Mouse (Mus musculus): ENCODE measurements around the gene Ap1b1. TPM values are rescaled to one million over a fixed set of nuclear protein-coding genes. Genes with fewer than 3 reads are reported as not detected.
"Not testable (repeated sequence)": the region's sequence is repeated elsewhere in the genome, so short reads cannot be mapped to it uniquely, and the experiment has no call there.

Gene Ap1b1
- polyA plus RNA-seq, 1 experiment from 2014 or later: 63.5 TPM

DNA sequence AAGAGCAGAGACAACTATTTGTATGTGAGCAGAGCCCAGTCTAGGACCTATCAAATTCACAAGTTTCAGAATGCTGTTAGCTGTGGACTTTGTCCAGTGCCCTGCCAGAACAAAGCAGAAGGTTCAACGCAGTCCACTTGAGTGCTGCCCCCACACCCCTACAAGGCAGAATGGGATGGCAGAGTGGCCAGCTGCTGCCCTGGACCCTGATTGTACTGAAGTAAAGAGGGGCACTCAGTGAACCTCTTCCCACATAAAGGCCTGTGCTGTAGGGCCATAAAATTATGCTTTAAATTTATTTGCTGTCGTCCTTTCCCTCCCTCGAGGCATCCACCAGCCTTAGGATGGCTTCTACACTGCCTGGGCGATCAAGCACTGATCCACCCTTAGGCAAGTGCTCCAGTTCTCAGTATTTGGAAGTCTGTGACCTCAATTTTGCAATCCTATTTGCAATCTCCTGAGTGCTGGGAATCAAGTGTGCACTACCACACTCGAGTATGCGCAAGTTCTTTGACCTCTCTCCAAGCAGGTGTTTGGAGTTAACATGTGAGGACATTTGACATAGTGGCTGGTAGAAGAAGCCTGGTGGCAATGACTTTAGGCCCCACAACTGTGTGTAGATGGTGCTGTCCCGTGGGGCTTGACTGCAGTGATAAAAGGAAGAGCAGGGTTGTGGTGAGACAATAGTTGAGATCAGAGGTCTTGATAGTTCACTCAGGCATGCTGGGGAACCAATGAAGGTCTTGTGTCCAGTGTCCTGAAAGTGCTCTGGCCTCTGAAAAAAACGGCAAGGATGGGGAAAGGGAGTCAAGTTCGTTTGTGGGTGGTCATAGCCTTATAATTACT lies 81.7 kb downstream of the Ap1b1 start:
- no peak for ATAC-seq
- Histone ChIP-seq H3K4me2 (replicated peaks) (no peak overlapping the region), H3K4me1 (replicated peaks) (peaks cover 14% of the 10 kb centered on the region), H3K9me3 (no peaks in the 10 kb centered on the region), H3K4me3 (replicated peaks) (no peak overlapping the region), H3K27ac (no peak overlapping the region), H3K9ac (no peak overlapping the region), H3K27me3 (replicated peaks) (no peaks in the 10 kb centered on the region; the same call in 1 of the 2 replicates), H3K36me3 (peaks cover 40% of the 10 kb centered on the region)
- WGBS: 80% methylated on average over 9 of the region's 9 CpGs

DNA sequence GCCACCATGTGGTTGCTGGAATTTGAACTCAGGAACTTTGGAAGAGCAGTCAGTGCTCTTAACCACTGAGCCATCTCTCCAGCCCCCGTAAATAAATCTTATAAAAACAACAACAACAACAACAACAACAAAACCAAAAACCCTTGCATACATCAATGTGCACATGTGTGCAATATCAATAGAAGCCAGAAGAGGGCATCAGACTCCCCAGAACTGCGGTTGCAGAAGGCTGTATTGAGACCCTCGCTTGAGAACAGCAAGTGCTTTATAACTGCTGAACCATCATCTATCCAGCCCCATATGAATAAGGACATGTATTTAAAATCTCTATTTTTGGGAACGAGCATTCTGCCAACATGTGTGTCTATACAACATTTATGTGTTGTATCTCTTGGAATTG lies 88.3 kb downstream of the Ap1b1 start:
- 70% methylated on average over 4 of the region's 4 CpGs for WGBS
- Histone ChIP-seq H3K4me2 (replicated peaks) (no peak overlapping the region), H3K9ac (no peak overlapping the region), H3K27ac (no peak overlapping the region), H3K4me1 (replicated peaks) (no peaks in the 10 kb centered on the region), H3K4me3 (replicated peaks) (no peak overlapping the region), H3K36me3 (peaks cover 42% of the 10 kb centered on the region), H3K9me3 (no peaks in the 10 kb centered on the region), H3K27me3 (replicated peaks) (no peaks in the 10 kb centered on the region)
- no peak for ATAC-seq

DNA sequence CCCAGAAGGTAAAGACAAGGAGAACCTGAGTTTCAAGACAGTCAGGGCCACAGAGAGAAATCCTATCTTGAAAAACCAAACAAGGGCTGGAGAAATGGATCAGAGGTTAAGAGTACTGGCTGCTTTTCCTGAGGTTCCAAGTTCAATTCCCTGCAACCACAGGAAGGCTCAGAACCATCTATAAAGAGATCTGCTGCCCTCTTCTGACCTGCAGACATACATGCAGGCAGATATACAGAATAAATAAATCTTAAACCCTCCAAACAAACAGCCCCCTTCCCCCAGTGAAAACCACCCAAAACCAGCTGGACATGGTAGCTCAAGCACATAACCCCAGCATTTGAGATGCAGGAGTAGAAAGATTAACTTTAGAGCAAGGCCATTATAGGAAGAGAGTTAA lies 89.1 kb downstream of the Ap1b1 start:
- H3K27me3 ChIP-seq (replicated peaks): no peaks in the 10 kb centered on the region
- H3K4me3 ChIP-seq (replicated peaks): no peak overlapping the region
- H3K4me1 ChIP-seq (replicated peaks): no peaks in the 10 kb centered on the region
- no peaks in the 10 kb centered on the region for H3K9me3 ChIP-seq
- no peak overlapping the region for H3K27ac ChIP-seq
- no peak overlapping the region for H3K4me2 ChIP-seq (replicated peaks)
- H3K36me3 ChIP-seq: peaks cover 41% of the 10 kb centered on the region
- H3K9ac ChIP-seq: no peak overlapping the region
- ATAC-seq: no peak

DNA sequence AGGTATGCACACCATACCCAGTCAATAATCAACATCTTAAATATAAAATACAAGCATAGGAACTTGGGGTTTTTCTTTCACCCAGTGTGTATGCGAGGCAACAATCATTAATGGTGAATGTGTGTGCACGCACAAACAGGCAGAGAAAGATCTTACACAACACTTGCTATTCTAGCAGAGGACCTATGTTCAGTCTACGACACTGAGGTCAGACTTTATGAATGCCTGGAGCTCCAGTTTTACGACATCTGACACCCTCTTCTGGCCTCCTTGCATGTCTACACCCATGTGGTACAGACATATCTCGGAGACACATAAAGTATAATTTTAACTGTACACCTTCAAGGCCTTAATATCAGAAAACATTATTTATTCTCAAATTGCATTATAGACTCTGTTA lies 90.2 kb downstream of the Ap1b1 start:
- H3K4me3 ChIP-seq (replicated peaks); H3K4me2 ChIP-seq (replicated peaks); H3K27ac ChIP-seq; H3K4me1 ChIP-seq (replicated peaks); H3K9me3 ChIP-seq; H3K9ac ChIP-seq; H3K27me3 ChIP-seq (replicated peaks): not testable (repeated sequence)
- 79% methylated on average over 4 of the region's 5 CpGs for WGBS
- peaks cover 40% of the 10 kb centered on the region for H3K36me3 ChIP-seq
- ATAC-seq: peak; percentile 29; the same call in 1 of the 2 replicates

DNA sequence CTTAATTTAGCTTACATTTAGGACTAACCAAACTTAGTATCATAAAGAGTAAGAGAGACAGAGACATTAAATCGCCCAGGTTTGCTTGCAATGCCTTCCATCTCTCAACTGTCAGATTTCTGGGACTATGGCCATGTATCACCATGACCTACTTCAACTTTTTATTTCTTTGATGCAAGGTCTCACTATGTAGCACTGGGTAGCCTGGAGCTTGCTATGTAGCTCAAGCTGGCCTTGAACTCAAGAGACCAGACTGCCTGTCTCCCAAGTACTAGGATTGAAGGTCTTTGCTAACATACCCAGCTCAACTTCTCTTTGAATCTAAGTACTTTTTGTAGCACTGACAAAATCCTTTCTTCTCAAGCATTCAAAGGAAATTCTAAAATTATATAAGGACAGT lies 102.5 kb downstream of the Ap1b1 start:
- no peak for ATAC-seq
- Histone ChIP-seq H3K36me3 (peaks cover 48% of the 10 kb centered on the region), H3K9ac (no peak overlapping the region), H3K4me3 (replicated peaks) (no peak overlapping the region), H3K9me3 (no peaks in the 10 kb centered on the region), H3K27ac (no peak overlapping the region), H3K27me3 (replicated peaks) (no peaks in the 10 kb centered on the region), H3K4me1 (replicated peaks) (0 out of 2 replicates have a peak, but pooled peaks cover 2% of the 10 kb centered on the region), H3K4me2 (replicated peaks) (no peak overlapping the region)
- WGBS: 96% methylated on average over 1 of the region's 1 CpGs

DNA sequence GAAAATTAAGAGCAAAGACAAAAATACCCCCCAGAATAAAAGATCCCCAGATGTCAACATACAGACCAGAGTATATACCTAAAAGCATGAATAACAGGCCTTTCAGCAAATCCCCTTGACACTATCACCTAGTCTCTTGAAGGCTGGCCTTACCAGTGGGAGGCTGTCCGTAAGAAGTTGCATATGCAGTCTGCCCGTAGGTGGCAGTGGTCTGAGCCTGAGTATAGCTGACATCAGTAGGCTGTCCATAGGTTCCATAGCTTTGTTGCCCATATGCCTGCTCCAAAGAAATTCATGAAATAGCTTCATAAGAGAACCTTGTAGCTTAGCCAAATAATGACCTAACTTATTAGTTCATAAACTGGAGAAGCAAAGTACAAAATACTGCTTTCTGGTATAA lies 105.1 kb downstream of the Ap1b1 start:
- ATAC-seq: no peak
- Histone ChIP-seq H3K27me3 (replicated peaks) (no peaks in the 10 kb centered on the region), H3K9me3 (no peaks in the 10 kb centered on the region), H3K27ac (no peak overlapping the region), H3K4me3 (replicated peaks) (no peak overlapping the region), H3K4me2 (replicated peaks) (no peak overlapping the region), H3K4me1 (replicated peaks) (peaks cover 11% of the 10 kb centered on the region), H3K36me3 (peaks cover 28% of the 10 kb centered on the region), H3K9ac (no peak overlapping the region)
- WGBS: 34% methylated on average over 2 of the region's 2 CpGs

Other genes starting within 250 kb of the Ap1b1 start
- gene Cabp7, start 240.0 kb upstream of the Ap1b1 start, polyA plus RNA-seq (2015; fragmentation: Nextera tagmentation; extraction: Ambion mirVana): 0.13 and 0.21 TPM in 2 replicates
- gene Nf2, start 137.3 kb upstream of the Ap1b1 start, polyA plus RNA-seq (2015; fragmentation: Nextera tagmentation; extraction: Ambion mirVana): 42.1 and 42.8 TPM in 2 replicates
- gene Nipsnap1, start 112.9 kb upstream of the Ap1b1 start, polyA plus RNA-seq (2015; fragmentation: Nextera tagmentation; extraction: Ambion mirVana): 97.5 and 99.6 TPM in 2 replicates
- gene Thoc5, start 91.5 kb upstream of the Ap1b1 start, polyA plus RNA-seq (2015; fragmentation: Nextera tagmentation; extraction: Ambion mirVana): 33.6 and 34.3 TPM in 2 replicates
- gene Nefh, start 38.8 kb upstream of the Ap1b1 start, polyA plus RNA-seq (2015; fragmentation: Nextera tagmentation; extraction: Ambion mirVana): 0.58 and 0.76 TPM in 2 replicates
- gene Rasl10a, start 71.3 kb downstream of the Ap1b1 start, polyA plus RNA-seq (2015; fragmentation: Nextera tagmentation; extraction: Ambion mirVana): 0.68 and 0.90 TPM in 2 replicates
- gene Gas2l1, start 78.5 kb downstream of the Ap1b1 start, polyA plus RNA-seq (2015; fragmentation: Nextera tagmentation; extraction: Ambion mirVana): 28.2 and 28.5 TPM in 2 replicates
- 27.5 and 30.0 TPM in 2 replicates for gene Rhbdd3, start 112.1 kb downstream of the Ap1b1 start, polyA plus RNA-seq (2015; fragmentation: Nextera tagmentation; extraction: Ambion mirVana)
- gene Ewsr1, start 112.4 kb downstream of the Ap1b1 start, polyA plus RNA-seq (2015; fragmentation: Nextera tagmentation; extraction: Ambion mirVana): 571 and 594 TPM in 2 replicates
- gene Emid1, start 165.4 kb downstream of the Ap1b1 start, polyA plus RNA-seq (2015; fragmentation: Nextera tagmentation; extraction: Ambion mirVana): 94.4 and 105 TPM in 2 replicates

Data from intestine, embryonic 15.5 days (tissue).